Mouse (Mus musculus) spleen, postnatal 0 days (tissue): ENCODE measurements around the gene Tada2a. TPM values are rescaled to one million over a fixed set of nuclear protein-coding genes. Genes with fewer than 3 reads are reported as not detected.

Experiments used
- polyA plus RNA-seq: library from polyadenylated mRNA; unstranded; fragments of >200 nt; fragmentation: Nextera tagmentation; extraction: Ambion mirVana; gene quantifications from 2 replicates; pipeline ENCODE4 v1.2.1, GENCODE M21; 2015

Gene Tada2a
- 14.1 and 14.9 TPM in 2 replicates for polyA plus RNA-seq

DNA sequence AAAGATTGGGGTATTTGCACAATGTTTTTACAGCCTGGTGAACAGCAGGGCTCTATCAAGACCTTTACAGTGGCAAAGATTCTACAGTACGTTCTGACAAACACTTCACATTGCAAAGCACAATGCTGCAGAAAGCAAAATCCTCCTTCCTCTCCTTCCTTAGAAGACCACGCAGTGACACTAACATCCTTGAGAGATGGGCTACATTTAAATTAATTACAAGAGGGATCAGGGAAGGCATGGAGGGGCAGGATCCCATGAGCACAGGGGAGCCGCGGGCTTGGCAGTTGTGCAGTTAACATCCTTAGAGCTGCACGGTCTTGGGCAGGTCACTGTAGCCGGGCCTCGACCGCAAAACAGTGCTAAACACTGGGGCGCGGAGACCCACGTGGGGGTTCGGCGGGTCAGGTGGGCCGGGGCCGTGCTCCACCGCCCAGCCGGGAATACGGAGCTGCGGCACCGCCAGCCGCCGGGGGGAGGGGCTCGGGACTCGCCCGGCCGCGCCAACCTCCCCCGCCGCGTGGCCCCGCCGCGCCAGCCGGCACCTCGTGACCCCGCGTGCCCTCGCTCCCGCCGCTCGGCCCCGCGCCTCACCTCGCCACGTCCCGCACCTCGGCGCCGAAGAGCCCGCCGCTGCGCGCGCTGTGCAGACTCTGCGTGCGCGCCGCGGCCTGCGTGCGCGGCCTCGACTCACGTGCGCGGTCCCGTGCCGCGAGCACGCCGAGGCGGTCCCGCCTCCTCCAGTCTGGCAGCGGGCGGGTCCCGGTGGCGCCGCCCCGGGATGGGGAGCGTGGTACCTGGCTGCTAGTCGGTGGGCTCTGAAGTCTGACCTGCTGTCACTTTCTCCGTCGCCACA is at the start of gene Tada2a, which contains the start of gene Acaca:
TSS of gene Tada2a (minus strand) at position 658 of the 856 bp plus-strand sequence.
TSS of gene Acaca (plus strand) at position 730 of the 856 bp plus-strand sequence.

DNA sequence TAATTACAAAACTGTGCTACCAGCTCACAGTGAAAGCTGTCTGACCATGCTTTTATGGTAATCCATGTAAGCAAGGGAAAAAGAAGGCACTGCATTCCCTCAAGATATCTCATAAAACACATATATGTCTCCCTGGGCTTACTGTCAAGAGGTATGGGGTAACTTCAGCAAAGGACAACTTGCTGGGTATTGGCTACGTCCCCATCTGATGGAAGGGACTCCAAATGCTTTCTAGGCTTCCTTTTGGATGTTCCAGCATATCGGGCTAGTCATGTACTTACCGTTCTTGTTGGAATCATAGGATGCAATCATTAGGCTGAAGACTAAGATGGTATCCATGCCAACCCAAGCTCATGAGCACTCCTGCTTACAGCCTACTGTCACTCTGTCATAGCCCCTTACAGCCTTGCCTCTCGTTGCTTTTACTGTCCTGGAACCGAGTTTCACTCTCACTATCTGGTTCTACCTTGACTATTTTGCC is 37.7 kb upstream of the Tada2a start, which contains the start of gene Gm11437:
TSS of gene Gm11437 (minus strand) at position 431 of the 481 bp plus-strand sequence.

DNA sequence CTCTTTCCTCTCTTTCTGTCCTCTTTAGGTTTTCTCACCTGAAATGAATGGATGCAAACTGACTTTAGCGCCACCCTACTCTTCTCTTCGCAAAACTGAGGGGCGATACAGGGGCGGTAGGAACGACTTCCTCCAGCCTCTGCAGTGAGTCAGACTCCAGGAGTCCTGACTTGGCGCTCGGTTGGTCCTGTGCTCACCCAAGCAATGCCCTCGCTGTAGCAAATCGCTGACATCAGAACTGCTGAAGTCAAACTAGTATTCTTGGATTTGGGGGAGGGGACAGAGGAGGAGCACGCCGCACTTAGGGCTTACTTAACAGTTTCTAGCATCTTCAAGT is 60.4 kb downstream of the Tada2a start, which contains the start of gene Dusp14:
TSS of gene Dusp14 (minus strand) at position 228 of the 337 bp plus-strand sequence.

Other genes with a start within 250 kb of the Tada2a start
- gene Ddx52, start 187.5 kb downstream of the Tada2a start, polyA plus RNA-seq, result 20.6 and 21.3 TPM in 2 replicates
- gene Synrg, start 165.2 kb downstream of the Tada2a start, polyA plus RNA-seq, result 5.5 and 6.0 TPM in 2 replicates
- gene Dusp14, start 60.3 kb downstream of the Tada2a start, polyA plus RNA-seq, result 0.91 and 0.99 TPM in 2 replicates
- 2.8 TPM in 2 replicates for gene Acaca, start 72 bp upstream of the Tada2a start, polyA plus RNA-seq
- gene Gm11437, start 37.9 kb upstream of the Tada2a start, polyA plus RNA-seq, result not detected in 2 replicates